Mouse (Mus musculus): ENCODE measurements around the gene Alcam. TPM values are rescaled to one million over a fixed set of nuclear protein-coding genes. Genes with fewer than 3 reads are reported as not detected.

Gene Alcam
- polyA plus RNA-seq, 1 experiment from 2014 or later, result 28.1 TPM

DNA sequence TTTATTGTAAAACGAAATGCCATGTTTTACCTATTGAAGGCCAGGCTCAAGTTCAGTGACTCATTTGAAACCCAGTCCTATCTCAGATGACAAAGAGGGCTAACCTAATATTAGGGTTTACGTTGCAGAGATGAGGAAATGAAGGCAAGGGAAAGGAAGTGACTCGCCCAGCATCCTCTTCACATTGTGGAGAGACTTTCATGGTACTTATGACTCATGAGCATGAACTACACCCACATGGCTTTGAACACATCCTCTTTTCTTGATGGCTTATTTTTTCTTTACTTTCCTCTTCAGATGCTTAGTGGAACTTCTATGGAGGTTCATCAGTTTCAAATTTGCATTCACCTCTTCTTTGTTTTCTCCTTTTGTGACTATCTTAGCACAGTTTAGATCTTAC is 16.4 kb upstream of the Alcam start:
- Histone ChIP-seq H3K9me3 (replicated peaks; ENCODE audit: control insufficient read depth, low read length) (no peaks in the 10 kb centered on the region), H3K27me3 (ENCODE audit: control insufficient read depth, insufficient read depth, low read length) (no peaks in the 10 kb centered on the region), H3K4me1 (ENCODE audit: control insufficient read depth, insufficient read depth, low read length) (no peaks in the 10 kb centered on the region), H3K27ac (replicated peaks; ENCODE audit: low read depth, low read length) (no peak overlapping the region), H3K36me3 (replicated peaks; ENCODE audit: control insufficient read depth, insufficient read depth, low read depth, low read length) (no peaks in the 10 kb centered on the region), H3K4me3 (ENCODE audit: low read depth, low read length) (no peak overlapping the region), H3K9ac (replicated peaks; ENCODE audit: low read length) (no peak overlapping the region), H3K4me2 (ENCODE audit: low read depth, low read length) (no peak overlapping the region)
- ATAC-seq (replicated peaks; ENCODE audit: insufficient number of reproducible peaks, low FRiP score, low TSS enrichment, low read depth) (no peak), DNase-seq (ENCODE audit: low spot score) (no peak)
- 87% methylated on average over 3 of the region's 3 CpGs for WGBS

DNA sequence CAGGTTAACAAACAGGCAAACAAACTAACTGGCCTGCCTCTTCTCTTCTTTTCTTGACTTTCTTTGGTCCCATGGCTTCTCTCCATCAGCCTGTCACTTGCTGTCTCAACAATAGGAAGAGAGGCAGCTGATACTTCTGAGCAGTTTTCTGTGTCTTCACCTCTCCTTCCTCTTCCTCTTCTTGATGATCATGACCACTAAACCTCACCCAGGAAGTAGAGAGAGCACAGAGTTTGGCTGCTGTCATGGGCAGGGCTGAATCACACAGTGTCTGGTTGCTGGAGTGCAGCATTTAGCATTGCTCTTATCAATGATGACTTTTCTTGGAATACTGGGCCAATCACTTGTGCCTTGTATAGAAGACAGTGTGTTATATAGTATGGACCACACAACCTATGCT is 14.6 kb upstream of the Alcam start:
- H3K9ac ChIP-seq (replicated peaks; ENCODE audit: low read length), result no peak overlapping the region
- no peaks in the 10 kb centered on the region for H3K36me3 ChIP-seq (replicated peaks; ENCODE audit: control insufficient read depth, insufficient read depth, low read depth, low read length)
- no peak overlapping the region for H3K27ac ChIP-seq (replicated peaks; ENCODE audit: low read depth, low read length)
- no peaks in the 10 kb centered on the region for H3K27me3 ChIP-seq (ENCODE audit: control insufficient read depth, insufficient read depth, low read length)
- no peak overlapping the region for H3K4me2 ChIP-seq (ENCODE audit: low read depth, low read length)
- no peaks in the 10 kb centered on the region for H3K9me3 ChIP-seq (replicated peaks; ENCODE audit: control insufficient read depth, low read length)
- DNase-seq (ENCODE audit: low spot score) (no peak), ATAC-seq (replicated peaks; ENCODE audit: insufficient number of reproducible peaks, low FRiP score, low TSS enrichment, low read depth) (no peak)
- H3K4me1 ChIP-seq (ENCODE audit: control insufficient read depth, insufficient read depth, low read length), result no peaks in the 10 kb centered on the region
- no peak overlapping the region for H3K4me3 ChIP-seq (ENCODE audit: low read depth, low read length)

DNA sequence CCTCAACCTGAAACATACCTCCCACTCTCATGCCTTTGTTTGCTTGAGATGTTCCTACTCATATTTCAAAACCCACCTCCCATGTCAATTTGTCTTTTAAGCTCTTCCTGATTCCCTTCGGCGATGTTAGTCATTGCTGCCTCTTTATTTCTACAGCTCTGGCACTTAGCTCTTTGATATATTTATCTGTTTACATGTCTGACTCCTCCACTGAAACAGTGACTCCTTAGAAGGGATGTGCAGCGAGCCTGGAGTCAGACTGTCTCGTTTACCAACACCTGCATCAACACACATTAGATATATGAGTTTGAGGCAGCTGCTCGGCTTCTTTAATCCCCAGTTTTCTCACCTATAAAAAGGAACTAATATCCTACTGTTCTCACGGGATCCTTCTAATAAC is 12.9 kb upstream of the Alcam start:
- ATAC-seq (replicated peaks; ENCODE audit: insufficient number of reproducible peaks, low FRiP score, low TSS enrichment, low read depth) (no peak), DNase-seq (ENCODE audit: low spot score) (no peak)
- Histone ChIP-seq H3K4me2 (ENCODE audit: low read depth, low read length) (no peak overlapping the region), H3K27me3 (ENCODE audit: control insufficient read depth, insufficient read depth, low read length) (no peaks in the 10 kb centered on the region), H3K9ac (replicated peaks; ENCODE audit: low read length) (no peak overlapping the region), H3K36me3 (replicated peaks; ENCODE audit: control insufficient read depth, insufficient read depth, low read depth, low read length) (no peaks in the 10 kb centered on the region), H3K9me3 (replicated peaks; ENCODE audit: control insufficient read depth, low read length) (no peaks in the 10 kb centered on the region), H3K4me3 (ENCODE audit: low read depth, low read length) (no peak overlapping the region), H3K27ac (replicated peaks; ENCODE audit: low read depth, low read length) (no peak overlapping the region), H3K4me1 (ENCODE audit: control insufficient read depth, insufficient read depth, low read length) (no peaks in the 10 kb centered on the region)
- 76% methylated on average over 6 of the region's 6 CpGs for WGBS

DNA sequence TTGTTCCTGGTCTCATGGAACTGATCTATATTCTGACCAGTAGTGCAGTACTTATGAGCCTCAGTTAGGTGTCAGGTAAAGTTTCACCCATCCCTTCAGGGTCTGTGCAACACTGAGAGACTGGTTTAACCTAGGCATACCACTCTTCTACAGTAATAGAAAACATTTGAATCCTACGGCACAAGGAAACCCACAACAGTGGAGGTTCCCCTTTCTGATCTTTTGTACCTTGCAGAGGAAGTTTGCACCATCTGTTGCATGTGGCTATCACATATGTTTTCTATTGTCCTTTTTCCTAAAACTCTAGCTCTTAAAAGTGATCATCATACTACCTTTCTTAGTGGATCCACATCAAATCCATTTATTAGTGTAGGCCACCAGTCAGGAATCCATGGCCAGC is 10.7 kb upstream of the Alcam start:
- no peak for ATAC-seq (replicated peaks; ENCODE audit: insufficient number of reproducible peaks, low FRiP score, low TSS enrichment, low read depth)
- no peak overlapping the region for H3K4me2 ChIP-seq (ENCODE audit: low read depth, low read length)
- 55% methylated on average over 1 of the region's 1 CpGs for whole genome bisulfite sequencing
- H3K4me1 ChIP-seq (ENCODE audit: control insufficient read depth, insufficient read depth, low read length), result no peaks in the 10 kb centered on the region
- DNase-seq (ENCODE audit: low spot score), result no peak
- no peaks in the 10 kb centered on the region for H3K27me3 ChIP-seq (ENCODE audit: control insufficient read depth, insufficient read depth, low read length)
- no peaks in the 10 kb centered on the region for H3K36me3 ChIP-seq (replicated peaks; ENCODE audit: control insufficient read depth, insufficient read depth, low read depth, low read length)
- no peak overlapping the region for H3K27ac ChIP-seq (replicated peaks; ENCODE audit: low read depth, low read length)
- H3K9me3 ChIP-seq (replicated peaks; ENCODE audit: control insufficient read depth, low read length), result no peaks in the 10 kb centered on the region
- H3K9ac ChIP-seq (replicated peaks; ENCODE audit: low read length), result no peak overlapping the region
- H3K4me3 ChIP-seq (ENCODE audit: low read depth, low read length), result no peak overlapping the region

DNA sequence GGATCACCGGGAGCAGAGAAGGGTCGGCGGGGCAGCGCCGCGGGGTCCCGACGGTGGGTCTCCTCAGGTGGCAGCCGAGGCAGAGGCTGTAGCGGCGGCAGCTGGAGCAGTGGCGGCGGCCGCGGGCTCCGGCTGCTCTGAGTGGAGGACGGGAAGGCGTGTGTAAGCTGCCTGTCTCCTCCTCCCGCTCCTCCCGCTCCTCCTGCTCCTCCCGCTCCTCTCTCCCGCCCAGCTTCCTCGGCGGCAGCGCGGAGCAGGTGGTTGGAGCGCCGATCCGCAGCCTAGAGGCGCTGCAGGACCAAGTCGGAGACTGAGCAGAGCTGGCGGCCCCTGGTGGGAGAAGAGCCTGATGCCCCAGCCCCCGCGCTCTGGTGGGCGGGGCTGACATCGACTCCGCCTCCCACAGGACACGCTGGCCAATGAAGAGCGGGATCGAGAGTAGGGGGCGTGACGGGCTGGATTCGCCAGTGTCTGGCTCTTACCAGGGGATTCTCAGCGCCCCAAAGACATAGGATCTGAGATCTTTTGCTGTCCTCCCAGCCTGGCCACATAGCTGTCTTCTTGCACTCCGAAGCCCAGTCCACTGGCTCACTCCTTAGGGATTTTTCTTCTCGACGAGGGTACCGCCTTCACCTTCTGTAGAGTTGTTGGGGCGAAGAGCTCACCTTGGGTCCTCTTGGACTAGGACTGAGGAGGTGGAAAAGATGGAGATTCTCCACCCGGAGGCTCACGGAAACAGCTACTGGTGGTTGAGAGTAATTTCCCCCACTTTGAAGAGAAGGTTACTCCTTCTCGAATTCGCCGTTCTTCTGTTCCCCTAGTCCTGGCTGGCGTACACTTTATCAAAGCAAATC is 785 bp downstream of the Alcam start:
- H3K9me3 ChIP-seq (replicated peaks; ENCODE audit: control insufficient read depth, low read length), result no peaks in the 10 kb centered on the region

DNA sequence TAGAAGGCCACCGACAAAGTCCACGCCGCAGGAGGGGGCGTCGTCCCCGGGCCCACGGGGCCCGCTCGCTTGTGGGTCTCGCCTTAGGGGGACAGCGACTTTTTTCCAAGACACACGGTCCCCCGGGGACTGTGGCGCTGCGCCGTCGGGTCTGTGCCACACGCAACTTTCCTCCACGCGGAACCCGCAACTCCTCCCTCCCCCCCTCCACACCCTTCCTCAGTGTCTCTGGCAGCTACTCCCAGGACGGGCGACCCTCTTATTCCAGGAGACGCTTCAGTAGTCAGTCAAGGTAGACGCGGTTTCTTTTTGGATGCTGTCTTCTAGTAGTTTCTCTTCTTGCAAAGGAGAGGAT is 1.4 kb downstream of the Alcam start:
- Histone ChIP-seq H3K4me2 (ENCODE audit: low read depth, low read length) (peak overlapping the region; percentile 67), H3K4me3 (ENCODE audit: low read depth, low read length) (peak overlapping the region; percentile 53), H3K27ac (replicated peaks; ENCODE audit: low read depth, low read length) (no peak overlapping the region), H3K36me3 (replicated peaks; ENCODE audit: control insufficient read depth, insufficient read depth, low read depth, low read length) (no peaks in the 10 kb centered on the region), H3K27me3 (ENCODE audit: control insufficient read depth, insufficient read depth, low read length) (peaks cover 3% of the 10 kb centered on the region; the same call in 1 of the 2 replicates), H3K4me1 (ENCODE audit: control insufficient read depth, insufficient read depth, low read length) (no peaks in the 10 kb centered on the region; the same call in 1 of the 2 replicates), H3K9me3 (replicated peaks; ENCODE audit: control insufficient read depth, low read length) (no peaks in the 10 kb centered on the region), H3K9ac (replicated peaks; ENCODE audit: low read length) (peak overlapping the region; percentile 49)
- under 1% methylated on average over 25 of the region's 26 CpGs for WGBS
- DNase-seq (ENCODE audit: low spot score) (no peak), ATAC-seq (replicated peaks; ENCODE audit: insufficient number of reproducible peaks, low FRiP score, low TSS enrichment, low read depth) (peak; percentile 11)

More for the DNA sequence above, 785 bp downstream of the Alcam start:
- peak; percentile 97 for DNase-seq (ENCODE audit: low spot score)
- H3K27me3 ChIP-seq (ENCODE audit: control insufficient read depth, insufficient read depth, low read length), result peaks cover 3% of the 10 kb centered on the region; the same call in 1 of the 2 replicates
- H3K9ac ChIP-seq (replicated peaks; ENCODE audit: low read length), result peak overlapping the region; percentile 49
- H3K27ac ChIP-seq (replicated peaks; ENCODE audit: low read depth, low read length), result no peak overlapping the region
- H3K36me3 ChIP-seq (replicated peaks; ENCODE audit: control insufficient read depth, insufficient read depth, low read depth, low read length), result no peaks in the 10 kb centered on the region
- ATAC-seq (replicated peaks; ENCODE audit: insufficient number of reproducible peaks, low FRiP score, low TSS enrichment, low read depth), result peak; percentile 96
- H3K4me3 ChIP-seq (ENCODE audit: low read depth, low read length), result peak overlapping the region; percentile 53
- no peaks in the 10 kb centered on the region; the same call in 1 of the 2 replicates for H3K4me1 ChIP-seq (ENCODE audit: control insufficient read depth, insufficient read depth, low read length)
- under 1% methylated on average over 51 of the region's 55 CpGs for WGBS
- H3K4me2 ChIP-seq (ENCODE audit: low read depth, low read length), result peak overlapping the region; percentile 67

DNA sequence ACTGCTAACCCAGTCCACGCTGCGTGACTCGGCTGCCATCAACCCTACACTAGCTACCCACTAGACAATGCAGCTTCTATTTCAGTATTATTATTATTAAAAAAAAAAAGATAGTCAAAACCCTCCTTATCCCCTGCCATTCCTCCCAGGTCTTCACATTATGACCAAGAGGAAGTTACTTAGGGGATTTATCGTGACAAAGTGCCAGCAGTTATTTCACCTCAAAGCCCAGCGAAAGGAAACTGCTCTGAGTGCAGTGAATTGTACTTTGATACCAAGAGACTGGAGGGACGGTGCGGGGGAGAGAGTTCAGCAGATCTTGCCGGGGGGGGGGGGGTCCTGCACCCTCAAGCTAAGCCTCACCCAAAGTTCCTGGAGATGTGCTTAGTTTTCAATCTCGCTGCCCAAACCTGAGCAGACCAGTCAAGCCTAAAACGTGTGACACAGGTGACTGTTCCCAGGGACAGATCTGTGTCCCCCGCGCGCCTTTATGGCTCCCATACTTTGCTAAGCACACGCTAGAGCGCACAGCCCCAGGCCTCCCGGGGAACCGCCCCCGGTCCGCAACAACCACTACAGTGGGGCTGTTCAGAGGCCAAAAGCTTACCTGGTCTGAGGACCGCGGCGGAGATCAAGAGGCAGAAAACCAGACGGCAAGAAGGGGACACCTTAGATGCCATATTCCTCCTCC is 1.9 kb downstream of the Alcam start:
- peak; percentile 8 for DNase-seq (ENCODE audit: low spot score)
- Histone ChIP-seq H3K27me3 (ENCODE audit: control insufficient read depth, insufficient read depth, low read length) (peaks cover 3% of the 10 kb centered on the region; the same call in 1 of the 2 replicates), H3K9ac (replicated peaks; ENCODE audit: low read length) (peak overlapping the region; percentile 49), H3K27ac (replicated peaks; ENCODE audit: low read depth, low read length) (no peak overlapping the region), H3K4me3 (ENCODE audit: low read depth, low read length) (peak overlapping the region; percentile 53), H3K4me1 (ENCODE audit: control insufficient read depth, insufficient read depth, low read length) (no peaks in the 10 kb centered on the region; the same call in 1 of the 2 replicates), H3K4me2 (ENCODE audit: low read depth, low read length) (peak overlapping the region; percentile 67), H3K36me3 (replicated peaks; ENCODE audit: control insufficient read depth, insufficient read depth, low read depth, low read length) (no peaks in the 10 kb centered on the region), H3K9me3 (replicated peaks; ENCODE audit: control insufficient read depth, low read length) (no peaks in the 10 kb centered on the region)
- no peak for ATAC-seq (replicated peaks; ENCODE audit: insufficient number of reproducible peaks, low FRiP score, low TSS enrichment, low read depth)
- under 1% methylated on average over 23 of the region's 23 CpGs for WGBS

Measured in embryonic facial prominence, embryonic 11.5 days (tissue).